Mouse (Mus musculus) bone marrow, adult 2 months (tissue): ENCODE results near the gene Polrmt.
A peak's percentile ranks its signal among the peaks of the same experiment; 100 is the strongest.

Source experiments
- CTCF ChIP-seq: fragments of 200-500 bp; IDR thresholded peaks from 2 replicates; pipeline ENCODE4 v1.5.1; 2011; ENCODE audit warnings: low read length, control low read depth; ENCODE audit not compliant: control insufficient read depth, insufficient read depth
- POLR2A ChIP-seq: fragments of 200-500 bp; IDR thresholded peaks from 2 replicates; pipeline ENCODE4 v1.6.1; 2011; ENCODE audit warnings: low read depth, mild to moderate bottlenecking, control low read depth, low read length, borderline replicate concordance; ENCODE audit not compliant: control insufficient read depth

DNA sequence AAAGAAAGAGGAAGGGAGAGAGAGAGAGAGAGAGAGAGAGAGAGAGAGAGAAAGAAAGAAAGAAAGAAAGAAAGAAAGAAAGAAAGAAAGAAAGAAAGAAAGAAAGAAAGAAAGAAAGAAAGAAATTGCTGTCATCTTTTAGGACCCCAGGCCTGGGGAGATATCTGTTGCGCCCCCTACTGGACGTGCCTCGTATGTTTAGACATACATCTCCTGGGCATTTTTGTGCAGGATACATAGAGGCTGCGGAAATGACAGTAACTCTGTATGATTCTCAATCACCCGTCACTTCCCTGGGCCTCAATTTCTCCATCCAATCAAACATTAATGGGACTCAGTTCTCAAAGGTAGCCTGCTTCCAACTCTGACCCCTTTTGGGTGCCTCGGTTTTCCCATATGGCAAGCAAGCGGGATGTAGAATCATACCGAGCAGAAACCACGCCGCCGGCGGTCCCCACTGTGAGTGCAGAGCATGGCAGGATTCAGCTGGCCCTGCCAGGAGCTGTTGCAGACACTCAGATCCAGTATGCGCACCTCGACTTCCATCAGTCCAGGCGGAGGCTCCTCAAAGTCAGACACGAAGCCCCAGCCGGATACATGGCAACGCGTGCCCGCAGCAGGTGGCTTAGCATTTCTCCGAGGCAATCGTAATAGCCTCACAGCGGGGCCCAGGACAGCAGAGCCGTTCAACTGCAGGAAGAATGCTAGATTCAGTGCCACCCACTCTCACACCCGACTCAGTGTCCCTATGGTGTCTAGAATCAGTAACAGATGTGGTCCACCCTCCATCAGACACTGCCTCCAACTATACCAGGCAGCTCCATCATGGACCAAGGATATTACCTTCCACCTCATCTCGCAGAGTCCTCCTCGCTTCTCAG is 37.8 kb upstream of the Polrmt start:
- TF ChIP-seq POLR2A, result no peak
- peak; percentile 61 for TF ChIP-seq CTCF
